Mouse (Mus musculus) neural tube, embryonic 13.5 days (tissue): ENCODE results near the gene Ltb4r2. TPM values are rescaled to one million over a fixed set of nuclear protein-coding genes. Genes with fewer than 3 reads are reported as not detected.
A peak's percentile ranks its signal among the peaks of the same experiment; 100 is the strongest.

Experiments used
- ATAC-seq: fragments of 200-750 bp; cut with Nextera tagmentation; 2 replicates; pipeline ENCODE4 v1.8.0; 2017; ENCODE audit warnings: low read depth, mild to moderate bottlenecking, moderate TSS enrichment, moderate library complexity
- H3K27ac ChIP-seq: fragments of 300-500 bp; sonication (generic); replicated peaks from 2 replicates; pipeline ENCODE4 v1.5.1; 2015; ENCODE audit warnings: moderate library complexity, mild to moderate bottlenecking, inconsistent platforms
- H3K27me3 ChIP-seq: fragments of 300-500 bp; sonication (generic); 2 replicates; pipeline ENCODE4 v1.6.1; 2015; ENCODE audit warnings: mild to moderate bottlenecking, inconsistent platforms
- H3K36me3 ChIP-seq: fragments of 300-500 bp; sonication (generic); 2 replicates; pipeline ENCODE4 v1.6.1; 2015; ENCODE audit warnings: mild to moderate bottlenecking, inconsistent platforms
- H3K4me1 ChIP-seq: fragments of 300-500 bp; sonication (generic); replicated peaks from 2 replicates; pipeline ENCODE4 v1.6.1; 2015; ENCODE audit warnings: inconsistent platforms
- H3K4me2 ChIP-seq: fragments of 300-500 bp; sonication (generic); 2 replicates; pipeline ENCODE4 v1.6.1; 2015; ENCODE audit warnings: inconsistent platforms, mild to moderate bottlenecking, moderate library complexity
- H3K4me3 ChIP-seq: fragments of 300-500 bp; sonication (generic); 2 replicates; pipeline ENCODE4 v1.5.1; 2015; ENCODE audit warnings: mild to moderate bottlenecking, inconsistent platforms
- H3K9ac ChIP-seq: fragments of 300-500 bp; sonication (generic); 2 replicates; pipeline ENCODE4 v1.6.1; 2015; ENCODE audit warnings: moderate library complexity, mild to moderate bottlenecking, inconsistent platforms
- H3K9me3 ChIP-seq: fragments of 300-500 bp; sonication (generic); 2 replicates; pipeline ENCODE4 v1.6.1; 2016; ENCODE audit warnings: inconsistent platforms
- WGBS: fragments of 180-500 bp; shearing (Covaris S2); methylation state at CpG from one replicate; pipeline ENCODE4 v1.1.7; 2015; 5-methylcytosine and 5-hydroxymethylcytosine counted together
- polyA plus RNA-seq: library from polyadenylated mRNA; unstranded; fragments of >200 nt; fragmentation: Nextera tagmentation; extraction: Ambion mirVana; gene quantifications from 2 replicates; pipeline ENCODE4 v1.2.1, GENCODE M21; 2015

Ltb4r2 gene
- polyA plus RNA-seq, 1 experiment from 2014 or later = 0.29 TPM

- 96% methylated on average over 7 of the region's 7 CpGs for WGBS
- Histone ChIP-seq H3K4me2 (no peak overlapping the region), H3K27ac (no peak overlapping the region), H3K4me3 (no peak overlapping the region), H3K27me3 (no peaks in the 10 kb centered on the region), H3K36me3 (peaks cover 14% of the 10 kb centered on the region), H3K4me1 (peaks cover 16% of the 10 kb centered on the region), H3K9ac (no peak overlapping the region), H3K9me3 (no peaks in the 10 kb centered on the region)
- no peak for ATAC-seq
Observed at GRCm38 (mm10) chr14:55723433-55723832, 37.8 kb upstream of the Ltb4r2 start.

- H3K27ac ChIP-seq = no peak overlapping the region
- no peak overlapping the region for H3K4me2 ChIP-seq
- 68% methylated on average over 8 of the region's 8 CpGs for WGBS
- no peak overlapping the region for H3K9ac ChIP-seq
- no peak overlapping the region for H3K4me3 ChIP-seq
- no peaks in the 10 kb centered on the region for H3K27me3 ChIP-seq
- no peaks in the 10 kb centered on the region for H3K9me3 ChIP-seq
- no peak for ATAC-seq
- peaks cover 4% of the 10 kb centered on the region; the same call in 1 of the 2 replicates for H3K36me3 ChIP-seq
- peaks cover 16% of the 10 kb centered on the region for H3K4me1 ChIP-seq
Observed at GRCm38 (mm10) chr14:55724411-55724871, 36.8 kb upstream of the Ltb4r2 start.

GRCm38 (mm10) chr14:55726261-55726660 is 35.0 kb upstream of the Ltb4r2 start:
- no peak for ATAC-seq
- H3K9me3 ChIP-seq = no peaks in the 10 kb centered on the region
- peaks cover 8% of the 10 kb centered on the region for H3K4me1 ChIP-seq
- no peak overlapping the region for H3K4me3 ChIP-seq
- no peak overlapping the region for H3K27ac ChIP-seq
- H3K9ac ChIP-seq = no peak overlapping the region
- no peaks in the 10 kb centered on the region for H3K36me3 ChIP-seq
- no peaks in the 10 kb centered on the region for H3K27me3 ChIP-seq
- no peak overlapping the region for H3K4me2 ChIP-seq

- H3K36me3 ChIP-seq = no peaks in the 10 kb centered on the region
- WGBS = 69% methylated on average over 8 of the region's 8 CpGs
Observed at GRCm38 (mm10) chr14:55727889-55728685, 33.1 kb upstream of the Ltb4r2 start.

GRCm38 (mm10) chr14:55730116-55730515 is 31.1 kb upstream of the Ltb4r2 start:
- H3K27ac ChIP-seq = no peak overlapping the region
- 73% methylated on average over 7 of the region's 7 CpGs for WGBS
- no peak overlapping the region for H3K4me2 ChIP-seq
- H3K9me3 ChIP-seq = no peaks in the 10 kb centered on the region
- H3K4me1 ChIP-seq = no peaks in the 10 kb centered on the region
- no peak overlapping the region for H3K9ac ChIP-seq
- no peak overlapping the region for H3K4me3 ChIP-seq
- H3K27me3 ChIP-seq = no peaks in the 10 kb centered on the region
- H3K36me3 ChIP-seq = no peaks in the 10 kb centered on the region
- no peak for ATAC-seq

More at GRCm38 (mm10) chr14:55727889-55728685, 33.1 kb upstream of the Ltb4r2 start:
- no peak overlapping the region for H3K4me2 ChIP-seq
- H3K27me3 ChIP-seq = no peaks in the 10 kb centered on the region
- no peak for ATAC-seq
- H3K4me1 ChIP-seq = no peaks in the 10 kb centered on the region
- H3K27ac ChIP-seq = no peak overlapping the region
- no peak overlapping the region for H3K9ac ChIP-seq
- no peaks in the 10 kb centered on the region for H3K9me3 ChIP-seq
- H3K4me3 ChIP-seq = no peak overlapping the region

GRCm38 (mm10) chr14:55730531-55731032 is 30.6 kb upstream of the Ltb4r2 start:
- Histone ChIP-seq H3K4me2 (no peak overlapping the region), H3K4me3 (no peak overlapping the region), H3K4me1 (no peaks in the 10 kb centered on the region), H3K36me3 (no peaks in the 10 kb centered on the region), H3K9ac (no peak overlapping the region), H3K27me3 (no peaks in the 10 kb centered on the region), H3K27ac (no peak overlapping the region), H3K9me3 (no peaks in the 10 kb centered on the region)
- no peak for ATAC-seq
- WGBS = 82% methylated on average over 7 of the region's 7 CpGs

- no peaks in the 10 kb centered on the region for H3K27me3 ChIP-seq
- no peak overlapping the region for H3K4me2 ChIP-seq
- no peak overlapping the region for H3K9ac ChIP-seq
- 80% methylated on average over 10 of the region's 10 CpGs for WGBS
- H3K36me3 ChIP-seq = peaks cover 11% of the 10 kb centered on the region
- no peaks in the 10 kb centered on the region for H3K9me3 ChIP-seq
- no peak for ATAC-seq
- H3K4me3 ChIP-seq = no peak overlapping the region
- no peak overlapping the region for H3K27ac ChIP-seq
- H3K4me1 ChIP-seq = no peaks in the 10 kb centered on the region
Observed at GRCm38 (mm10) chr14:55733889-55734288, 27.3 kb upstream of the Ltb4r2 start.

- WGBS = 75% methylated on average over 7 of the region's 7 CpGs
Observed at GRCm38 (mm10) chr14:55734869-55735268, 26.4 kb upstream of the Ltb4r2 start.

GRCm38 (mm10) chr14:55735334-55735733 is 25.9 kb upstream of the Ltb4r2 start:
- peaks cover 26% of the 10 kb centered on the region for H3K36me3 ChIP-seq
- H3K27ac ChIP-seq = no peak overlapping the region
- 72% methylated on average over 3 of the region's 3 CpGs for WGBS
- no peak for ATAC-seq
- no peaks in the 10 kb centered on the region for H3K4me1 ChIP-seq
- no peak overlapping the region for H3K9ac ChIP-seq
- H3K27me3 ChIP-seq = no peaks in the 10 kb centered on the region
- H3K9me3 ChIP-seq = no peaks in the 10 kb centered on the region
- no peak overlapping the region for H3K4me2 ChIP-seq
- no peak overlapping the region for H3K4me3 ChIP-seq

More at GRCm38 (mm10) chr14:55734869-55735268, 26.4 kb upstream of the Ltb4r2 start:
- H3K27ac ChIP-seq = no peak overlapping the region
- no peak overlapping the region for H3K4me3 ChIP-seq
- H3K9ac ChIP-seq = no peak overlapping the region
- peaks cover 21% of the 10 kb centered on the region for H3K36me3 ChIP-seq
- no peaks in the 10 kb centered on the region for H3K4me1 ChIP-seq
- H3K27me3 ChIP-seq = no peaks in the 10 kb centered on the region
- H3K4me2 ChIP-seq = no peak overlapping the region
- H3K9me3 ChIP-seq = no peaks in the 10 kb centered on the region
- no peak for ATAC-seq

GRCm38 (mm10) chr14:55735758-55736157 is 25.5 kb upstream of the Ltb4r2 start:
- Histone ChIP-seq H3K4me2 (no peak overlapping the region), H3K4me1 (no peaks in the 10 kb centered on the region), H3K4me3 (no peak overlapping the region), H3K9me3 (no peaks in the 10 kb centered on the region), H3K27ac (no peak overlapping the region), H3K9ac (no peak overlapping the region), H3K36me3 (peaks cover 30% of the 10 kb centered on the region), H3K27me3 (no peaks in the 10 kb centered on the region)
- ATAC-seq = no peak
- WGBS = 87% methylated on average over 4 of the region's 4 CpGs

- Histone ChIP-seq H3K9ac (no peak overlapping the region), H3K4me1 (no peaks in the 10 kb centered on the region), H3K27ac (no peak overlapping the region), H3K4me2 (no peak overlapping the region), H3K27me3 (no peaks in the 10 kb centered on the region), H3K36me3 (peaks cover 39% of the 10 kb centered on the region), H3K9me3 (no peaks in the 10 kb centered on the region), H3K4me3 (no peak overlapping the region)
- WGBS = 86% methylated on average over 9 of the region's 9 CpGs
- ATAC-seq = no peak
Observed at GRCm38 (mm10) chr14:55737086-55737687, 24.0 kb upstream of the Ltb4r2 start.

GRCm38 (mm10) chr14:55743711-55744110 is 17.5 kb upstream of the Ltb4r2 start:
- peak overlapping the region; percentile 47 for H3K9ac ChIP-seq
- H3K9me3 ChIP-seq = no peaks in the 10 kb centered on the region
- H3K27ac ChIP-seq = no peak overlapping the region
- peaks cover 37% of the 10 kb centered on the region for H3K36me3 ChIP-seq
- peak overlapping the region; percentile 99 for H3K4me2 ChIP-seq
- H3K27me3 ChIP-seq = no peaks in the 10 kb centered on the region
- no peak overlapping the region; the same call in 1 of the 2 replicates for H3K4me3 ChIP-seq
- 22% methylated on average over 10 of the region's 10 CpGs for WGBS
- ATAC-seq = peak; percentile 40
- H3K4me1 ChIP-seq = peaks cover 40% of the 10 kb centered on the region
